Mouse (Mus musculus): ENCODE measurements around the gene Cct4. TPM values are rescaled to one million over a fixed set of nuclear protein-coding genes. Genes with fewer than 3 reads are reported as not detected.

The Cct4 gene
- polyA plus RNA-seq, 1 experiment = 84.0 TPM

DNA sequence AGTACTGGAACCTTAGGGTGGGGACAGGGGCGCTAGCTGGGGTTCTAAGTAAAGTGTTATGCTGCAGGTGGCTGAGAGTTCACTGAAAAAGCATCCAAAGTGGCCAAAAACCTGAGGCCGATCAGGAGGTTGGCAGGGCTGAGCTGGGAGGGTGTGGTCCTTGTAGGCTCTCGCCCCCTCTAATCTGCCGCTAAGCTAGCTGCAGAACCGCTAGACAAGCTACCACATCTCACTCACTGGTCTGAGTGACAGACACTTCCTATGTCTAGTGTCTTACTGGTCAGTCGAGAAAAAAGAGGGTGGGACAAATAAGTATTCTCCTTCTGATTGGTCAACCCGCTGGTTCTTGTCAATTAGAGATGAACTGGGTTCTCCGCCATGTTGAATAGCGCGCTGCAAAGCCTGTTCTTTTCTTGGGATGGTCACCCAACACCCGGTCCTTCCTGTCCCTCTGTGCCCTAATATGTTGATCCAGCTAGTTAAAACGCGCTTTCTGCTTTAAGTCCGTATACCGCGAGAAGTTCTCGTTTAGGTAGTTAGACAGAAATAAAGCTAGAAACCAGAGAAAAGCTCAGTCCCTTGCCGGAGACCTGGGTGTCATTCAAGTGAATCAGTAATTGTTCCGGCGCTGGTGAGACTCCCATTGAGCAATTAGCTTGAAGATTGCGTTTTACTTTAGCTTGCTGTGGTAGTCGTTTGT is 17.3 kb downstream of the Cct4 start, which contains the start of gene Fam161a:
Fam161a (plus strand) TSS at position 51 of the 700 bp plus-strand sequence.
- TF ChIP-seq CTCF (IDR thresholded peaks at IDR 0.05; ENCODE audit: borderline replicate concordance, insufficient read depth, low read depth, low read length) (no peak), POLR2A (IDR thresholded peaks at IDR 0.05; ENCODE audit: borderline replicate concordance, insufficient read depth, low read length) (peak; percentile 64; the same call in 1 of the 2 replicates)
- under 1% methylated on average over 22 of the region's 22 CpGs for WGBS
- H3K27ac ChIP-seq (ENCODE audit: insufficient read depth, low read length) = peak within 1 kb of the TSS; percentile 48
- H3K27me3 ChIP-seq (ENCODE audit: control insufficient read depth, insufficient read depth, low read length) = no peaks in the 10 kb centered on the region
- H3K4me1 ChIP-seq (ENCODE audit: control insufficient read depth, insufficient read depth, low read length) = no peaks in the 10 kb centered on the region; the same call in 1 of the 2 replicates
- peak within 1 kb of the TSS; percentile 76 for H3K4me3 ChIP-seq (replicated peaks; ENCODE audit: insufficient read depth, low read depth, low read length)
- DNase-seq = peak; percentile 82 to 96

DNA sequence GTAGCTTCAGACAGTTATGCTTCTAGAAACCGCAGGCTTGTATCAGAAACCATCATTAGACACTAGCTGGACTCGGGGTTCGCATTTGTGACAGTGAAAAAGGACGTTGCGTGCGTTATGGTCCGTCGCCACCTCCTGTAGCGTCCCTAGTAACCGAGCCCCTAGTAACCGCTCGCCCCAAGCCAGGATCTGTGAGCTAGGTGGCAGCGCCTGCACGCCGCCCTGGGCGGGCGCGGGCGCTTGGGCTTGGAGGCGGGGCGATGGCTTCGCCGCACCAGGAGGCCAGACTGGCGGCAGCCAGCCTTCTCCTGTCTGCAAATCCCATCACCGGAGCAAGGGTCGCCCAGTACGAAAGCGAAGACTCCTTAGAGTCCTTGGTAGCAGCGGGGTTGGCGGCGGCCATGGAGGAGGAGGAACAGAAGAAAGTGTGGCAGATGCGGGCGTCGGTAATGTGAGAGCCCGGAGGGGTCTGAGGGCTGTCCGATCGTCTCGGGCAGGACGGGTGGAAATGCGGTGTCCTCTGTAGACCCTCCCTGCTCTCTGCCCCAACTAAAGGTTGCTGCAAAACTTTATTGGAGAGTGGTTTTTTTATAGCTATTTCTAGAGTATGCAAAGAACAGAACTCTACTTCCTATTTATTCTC is 18.0 kb downstream of the Cct4 start:
- WGBS = under 1% methylated on average over 40 of the region's 40 CpGs

DNA sequence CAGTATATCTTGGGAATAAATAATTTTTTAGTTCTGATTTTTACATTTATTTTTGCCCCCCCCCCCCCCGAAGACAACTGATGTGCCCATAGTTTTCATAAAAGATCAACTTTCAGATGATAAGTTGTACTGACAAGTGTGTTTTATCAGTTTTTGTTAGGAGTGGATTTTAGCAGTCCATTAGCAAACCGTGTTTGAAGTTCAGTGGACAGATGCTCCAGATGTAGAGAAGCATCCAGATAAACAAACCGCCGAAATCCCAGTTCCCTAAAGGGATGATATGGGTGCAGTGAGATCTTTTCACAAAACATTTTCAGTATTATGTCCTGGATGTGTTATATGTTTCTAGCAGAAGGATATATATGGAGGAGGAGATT is 18.5 kb downstream of the Cct4 start:
- no peaks in the 10 kb centered on the region; the same call in 1 of the 2 replicates for H3K4me1 ChIP-seq (ENCODE audit: control insufficient read depth, insufficient read depth, low read length)
- no peak for DNase-seq
- peak overlapping the region; percentile 76 for H3K4me3 ChIP-seq (replicated peaks; ENCODE audit: insufficient read depth, low read depth, low read length)
- TF ChIP-seq CTCF (IDR thresholded peaks at IDR 0.05; ENCODE audit: borderline replicate concordance, insufficient read depth, low read depth, low read length) (no peak), POLR2A (IDR thresholded peaks at IDR 0.05; ENCODE audit: borderline replicate concordance, insufficient read depth, low read length) (no peak)
- WGBS = 25% methylated on average over 4 of the region's 4 CpGs
- no peak overlapping the region for H3K27ac ChIP-seq (ENCODE audit: insufficient read depth, low read length)
- no peaks in the 10 kb centered on the region for H3K27me3 ChIP-seq (ENCODE audit: control insufficient read depth, insufficient read depth, low read length)

More for the DNA sequence above, 18.0 kb downstream of the Cct4 start:
- peak overlapping the region; percentile 44 for H3K27ac ChIP-seq (ENCODE audit: insufficient read depth, low read length)
- peak; percentile 86 to 87 for DNase-seq
- no peaks in the 10 kb centered on the region; the same call in 1 of the 2 replicates for H3K4me1 ChIP-seq (ENCODE audit: control insufficient read depth, insufficient read depth, low read length)
- H3K4me3 ChIP-seq (replicated peaks; ENCODE audit: insufficient read depth, low read depth, low read length) = peak overlapping the region; percentile 76
- no peak for TF ChIP-seq CTCF (IDR thresholded peaks at IDR 0.05; ENCODE audit: borderline replicate concordance, insufficient read depth, low read depth, low read length)
- TF ChIP-seq POLR2A (IDR thresholded peaks at IDR 0.05; ENCODE audit: borderline replicate concordance, insufficient read depth, low read length) = peak; percentile 59; the same call in 1 of the 2 replicates
- no peaks in the 10 kb centered on the region for H3K27me3 ChIP-seq (ENCODE audit: control insufficient read depth, insufficient read depth, low read length)

DNA sequence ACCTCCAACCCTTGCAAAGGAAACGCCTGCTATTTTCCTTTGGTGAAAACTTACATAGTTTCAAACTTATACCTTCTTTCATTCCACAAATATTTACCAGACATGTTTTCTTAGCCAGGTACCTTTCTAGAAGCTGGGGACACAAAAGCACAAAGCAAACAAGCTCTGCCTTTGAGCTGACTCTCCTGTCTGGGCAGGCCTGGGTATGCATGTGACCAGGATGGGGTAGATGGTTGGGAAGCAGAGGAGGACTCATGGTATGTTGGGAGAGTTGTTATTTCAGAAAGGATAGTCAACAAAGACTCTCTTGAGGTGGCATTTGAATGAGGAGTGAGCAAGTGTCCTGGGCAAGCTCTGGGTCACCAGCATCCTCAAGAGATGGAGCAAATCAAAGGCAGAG is 22.8 kb downstream of the Cct4 start:
- Histone ChIP-seq H3K27me3 (ENCODE audit: control insufficient read depth, insufficient read depth, low read length) (no peaks in the 10 kb centered on the region), H3K27ac (ENCODE audit: insufficient read depth, low read length) (no peak overlapping the region), H3K4me1 (ENCODE audit: control insufficient read depth, insufficient read depth, low read length) (no peaks in the 10 kb centered on the region), H3K4me3 (replicated peaks; ENCODE audit: insufficient read depth, low read depth, low read length) (no peak overlapping the region)
- TF ChIP-seq CTCF (IDR thresholded peaks at IDR 0.05; ENCODE audit: borderline replicate concordance, insufficient read depth, low read depth, low read length) (no peak), POLR2A (IDR thresholded peaks at IDR 0.05; ENCODE audit: borderline replicate concordance, insufficient read depth, low read length) (no peak)
- 93% methylated on average over 1 of the region's 1 CpGs for WGBS
- no peak for DNase-seq

DNA sequence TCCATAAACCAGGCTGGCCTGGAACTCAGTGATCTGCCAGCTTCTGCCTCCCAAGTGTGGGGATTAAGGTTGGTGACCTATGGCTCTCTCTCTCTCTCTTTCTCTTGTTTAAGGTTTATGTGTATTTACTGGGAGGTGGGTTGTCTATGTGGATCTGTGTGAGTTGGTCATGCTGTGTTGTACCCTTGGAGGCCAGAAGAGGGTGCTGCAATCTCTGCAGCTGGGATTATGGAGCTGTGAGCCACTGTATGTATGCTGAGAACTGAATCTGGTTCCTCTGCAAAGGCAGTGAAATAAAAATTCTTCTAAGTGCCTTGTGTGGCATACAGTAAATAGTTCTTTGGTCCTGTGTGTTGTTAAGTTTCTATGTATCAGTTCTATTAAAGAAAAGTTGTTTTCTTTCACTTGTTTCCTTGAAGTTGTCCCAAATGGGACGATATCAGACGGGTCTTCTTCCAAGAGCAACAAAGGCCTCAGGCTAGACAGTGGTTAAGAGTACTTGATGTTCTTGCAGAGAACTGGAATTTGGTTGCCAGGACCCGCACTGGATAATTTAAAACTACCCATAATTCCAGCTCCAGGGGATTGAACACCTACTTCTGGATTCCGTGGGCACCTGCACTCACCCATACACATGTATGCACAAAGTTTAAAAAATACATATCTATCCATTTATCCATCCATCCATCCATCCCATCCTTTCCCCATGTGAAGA is 23.4 kb downstream of the Cct4 start:
- TF ChIP-seq CTCF (IDR thresholded peaks at IDR 0.05; ENCODE audit: borderline replicate concordance, insufficient read depth, low read depth, low read length) (peak; percentile 23; the same call in 1 of the 2 replicates), POLR2A (IDR thresholded peaks at IDR 0.05; ENCODE audit: borderline replicate concordance, insufficient read depth, low read length) (no peak)
- H3K27ac ChIP-seq (ENCODE audit: insufficient read depth, low read length) = no peak overlapping the region
- WGBS = 91% methylated on average over 4 of the region's 4 CpGs
- H3K4me3 ChIP-seq (replicated peaks; ENCODE audit: insufficient read depth, low read depth, low read length) = no peak overlapping the region
- no peaks in the 10 kb centered on the region for H3K4me1 ChIP-seq (ENCODE audit: control insufficient read depth, insufficient read depth, low read length)
- DNase-seq = no peak
- H3K27me3 ChIP-seq (ENCODE audit: control insufficient read depth, insufficient read depth, low read length) = no peaks in the 10 kb centered on the region

DNA sequence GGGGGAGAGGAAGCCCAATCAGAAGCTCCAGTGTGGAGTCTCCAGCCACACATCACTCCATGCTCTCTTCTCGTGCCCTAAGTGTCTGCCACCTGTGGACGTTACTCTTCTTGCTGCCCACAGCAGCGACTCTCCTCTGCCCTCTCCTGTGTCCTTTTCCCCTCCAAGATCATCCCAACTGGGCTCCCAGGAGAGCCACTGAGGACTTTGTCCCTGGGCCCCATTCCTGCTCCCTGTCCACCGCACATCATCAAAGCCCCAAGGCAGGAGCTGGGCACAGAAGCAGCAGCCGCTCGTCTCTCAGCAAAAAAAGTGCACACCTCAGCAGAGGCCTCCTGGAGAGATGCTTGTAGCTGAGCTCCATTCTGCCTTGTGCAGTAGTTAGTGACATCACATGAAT is 24.7 kb downstream of the Cct4 start:
- Histone ChIP-seq H3K4me1 (ENCODE audit: control insufficient read depth, insufficient read depth, low read length) (no peaks in the 10 kb centered on the region), H3K4me3 (replicated peaks; ENCODE audit: insufficient read depth, low read depth, low read length) (no peak overlapping the region), H3K27ac (ENCODE audit: insufficient read depth, low read length) (no peak overlapping the region), H3K27me3 (ENCODE audit: control insufficient read depth, insufficient read depth, low read length) (no peaks in the 10 kb centered on the region)
- WGBS = 74% methylated on average over 6 of the region's 6 CpGs
- TF ChIP-seq CTCF (IDR thresholded peaks at IDR 0.05; ENCODE audit: borderline replicate concordance, insufficient read depth, low read depth, low read length) = no peak
- TF ChIP-seq POLR2A (IDR thresholded peaks at IDR 0.05; ENCODE audit: borderline replicate concordance, insufficient read depth, low read length) = no peak
- no peak for DNase-seq

DNA sequence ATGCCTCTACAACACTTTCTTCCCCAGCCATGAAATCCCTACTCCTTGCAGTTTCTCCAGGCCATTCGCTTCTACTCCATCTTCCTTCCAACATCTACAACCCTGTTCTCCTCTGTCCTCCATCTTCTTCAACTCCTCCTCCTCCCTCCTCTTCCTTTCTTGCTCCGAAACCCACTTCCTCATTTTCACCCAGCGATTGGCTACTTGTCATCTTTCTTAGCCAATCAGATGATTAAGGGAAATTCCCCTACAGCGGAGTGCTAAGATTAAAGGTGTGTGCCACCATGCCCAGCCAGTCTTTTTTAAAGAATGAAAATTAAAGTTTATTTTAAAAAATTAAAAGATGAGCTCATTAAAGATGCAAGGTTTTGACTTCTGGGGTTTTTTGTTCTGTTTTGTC is 27.6 kb downstream of the Cct4 start:
- no peaks in the 10 kb centered on the region for H3K27me3 ChIP-seq (ENCODE audit: control insufficient read depth, insufficient read depth, low read length)
- 98% methylated on average over 4 of the region's 4 CpGs for WGBS
- no peak overlapping the region for H3K27ac ChIP-seq (ENCODE audit: insufficient read depth, low read length)
- H3K4me3 ChIP-seq (replicated peaks; ENCODE audit: insufficient read depth, low read depth, low read length) = no peak overlapping the region
- no peak for DNase-seq
- no peaks in the 10 kb centered on the region for H3K4me1 ChIP-seq (ENCODE audit: control insufficient read depth, insufficient read depth, low read length)
- TF ChIP-seq CTCF (IDR thresholded peaks at IDR 0.05; ENCODE audit: borderline replicate concordance, insufficient read depth, low read depth, low read length) (no peak), POLR2A (IDR thresholded peaks at IDR 0.05; ENCODE audit: borderline replicate concordance, insufficient read depth, low read length) (no peak)

All from cerebellum, adult 2 months (tissue).